Mouse (Mus musculus): ENCODE measurements at regions not wholly inside any gene's neighbourhood (a gene's known extent, or its start where the extent isn't known, plus 50 kb on each side); places are given as distances from the start of the nearest gene placed in this dataset.

GRCm38 (mm10) chr17:93665889-93666288, 467.1 kb downstream of the Adcyap1 start:
- ChIA-PET CTCF (no interaction called here), POLR2A (no interaction called here)
- no peak for TF ChIP-seq CTCF (IDR thresholded peaks at IDR 0.05)
- in situ Hi-C loops (cut with MboI; ENCODE audit: low pct_unique_long_range_greater_than_20kb) = no loop called here
- ATAC-seq (no peak), DNase-seq (ENCODE audit: low read depth, low spot score) (no peak)
- H3K27me3 ChIP-seq = no peaks in the 10 kb centered on the region

- no peak for TF ChIP-seq CTCF (IDR thresholded peaks at IDR 0.05)
- ATAC-seq (no peak), DNase-seq (ENCODE audit: low read depth, low spot score) (no peak)
- in situ Hi-C loops (cut with MboI; ENCODE audit: low pct_unique_long_range_greater_than_20kb) = no loop called here
- no peaks in the 10 kb centered on the region for H3K27me3 ChIP-seq
- CTCF ChIA-PET = no interaction called here
- POLR2A ChIA-PET = no interaction called here
These were observed 477.6 kb downstream of the Adcyap1 start for GRCm38 (mm10) chr17:93676366-93676962.

GRCm38 (mm10) chr17:93700685-93701084, 501.9 kb downstream of the Adcyap1 start:
- no peak for ATAC-seq
- in situ Hi-C loops (cut with MboI; ENCODE audit: low pct_unique_long_range_greater_than_20kb) = no loop called here
- no peak for DNase-seq (ENCODE audit: low read depth, low spot score)
- TF ChIP-seq CTCF (IDR thresholded peaks at IDR 0.05) = no peak
- ChIA-PET CTCF (no interaction called here), POLR2A (no interaction called here)
- H3K27me3 ChIP-seq = no peaks in the 10 kb centered on the region

- ChIA-PET CTCF (no interaction called here), POLR2A (no interaction called here)
- no peak for TF ChIP-seq CTCF (IDR thresholded peaks at IDR 0.05)
- no peaks in the 10 kb centered on the region for H3K27me3 ChIP-seq
- DNase-seq (ENCODE audit: low read depth, low spot score) (no peak), ATAC-seq (no peak)
- in situ Hi-C loops (cut with MboI; ENCODE audit: low pct_unique_long_range_greater_than_20kb) = no loop called here
These were observed 518.8 kb downstream of the Adcyap1 start for GRCm38 (mm10) chr17:93717623-93718022.

GRCm38 (mm10) chr17:93741341-93741740, 542.5 kb downstream of the Adcyap1 start:
- in situ Hi-C loops (cut with MboI; ENCODE audit: low pct_unique_long_range_greater_than_20kb) = no loop called here

GRCm38 (mm10) chr17:93762349-93762748, 563.5 kb downstream of the Adcyap1 start:
- POLR2A ChIA-PET = no interaction called here

More at GRCm38 (mm10) chr17:93741341-93741740, 542.5 kb downstream of the Adcyap1 start:
- ATAC-seq = no peak
- CTCF ChIA-PET = no interaction called here
- H3K27me3 ChIP-seq = no peaks in the 10 kb centered on the region
- TF ChIP-seq CTCF (IDR thresholded peaks at IDR 0.05) = no peak
- POLR2A ChIA-PET = no interaction called here
- DNase-seq (ENCODE audit: low read depth, low spot score) = no peak

More at GRCm38 (mm10) chr17:93762349-93762748, 563.5 kb downstream of the Adcyap1 start:
- DNase-seq (ENCODE audit: low read depth, low spot score) (no peak), ATAC-seq (no peak)
- TF ChIP-seq CTCF (IDR thresholded peaks at IDR 0.05) = peak; percentile 41
- H3K27me3 ChIP-seq = no peaks in the 10 kb centered on the region
- in situ Hi-C loops (cut with MboI; ENCODE audit: low pct_unique_long_range_greater_than_20kb) = loop anchor here (5.0 kb wide), 1 partner anchor 970 kb away; no protein-coding TSS in a partner anchor
- CTCF ChIA-PET = interaction anchor here (0.8 to 1.4 kb wide), 3 partner anchors 10 to 960 kb away, joined by 3 read pairs; no protein-coding TSS in a partner anchor

All from Patski (cell line).